Mouse (Mus musculus): ENCODE results near the gene Nphs1. TPM values are rescaled to one million over a fixed set of nuclear protein-coding genes. Genes with fewer than 3 reads are reported as not detected.

Gene Nphs1
- polyA plus RNA-seq (2012; rRNA removed) = 0.03 and 0.80 TPM in 2 replicates

DNA sequence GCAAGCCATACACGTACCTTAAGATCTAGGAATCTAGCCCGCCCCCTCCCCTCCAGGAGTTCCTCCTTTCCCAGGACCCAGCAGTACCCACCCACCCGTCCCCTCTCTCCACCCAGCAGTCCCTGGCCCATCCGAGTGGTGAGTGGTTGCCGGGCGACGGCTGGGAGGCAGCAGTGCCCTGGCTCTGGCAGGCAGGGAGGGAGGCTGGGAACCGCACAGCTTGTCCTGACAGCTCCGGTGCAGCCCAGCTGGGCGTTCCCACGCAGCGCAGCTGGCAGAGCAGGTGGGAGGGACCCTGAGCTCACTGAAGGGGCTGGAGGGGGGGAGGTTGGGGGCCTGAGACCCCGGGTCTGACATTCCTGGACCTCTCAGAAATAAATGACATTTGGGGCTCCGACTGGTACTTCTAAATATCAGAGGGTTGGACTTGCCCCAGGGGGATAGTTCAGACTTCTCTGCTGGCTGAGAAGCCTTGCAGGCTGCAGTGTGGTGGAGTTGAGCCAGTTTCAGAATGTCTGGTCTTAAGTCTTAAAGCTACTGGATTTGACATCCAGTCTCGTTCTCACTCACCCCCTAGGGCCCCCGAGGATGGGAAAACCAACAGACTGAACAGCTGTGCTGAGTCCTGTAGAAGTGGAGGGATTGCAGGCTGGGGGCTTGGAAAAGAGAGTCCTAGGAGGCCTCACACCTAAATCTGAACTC, at the start of gene Nphs1, which contains the start of gene Kirrel2:
Nphs1 (plus strand) TSS at position 687 of the 702 bp plus-strand sequence.
Kirrel2 (minus strand) TSS at position 62 of the 702 bp plus-strand sequence.

DNA sequence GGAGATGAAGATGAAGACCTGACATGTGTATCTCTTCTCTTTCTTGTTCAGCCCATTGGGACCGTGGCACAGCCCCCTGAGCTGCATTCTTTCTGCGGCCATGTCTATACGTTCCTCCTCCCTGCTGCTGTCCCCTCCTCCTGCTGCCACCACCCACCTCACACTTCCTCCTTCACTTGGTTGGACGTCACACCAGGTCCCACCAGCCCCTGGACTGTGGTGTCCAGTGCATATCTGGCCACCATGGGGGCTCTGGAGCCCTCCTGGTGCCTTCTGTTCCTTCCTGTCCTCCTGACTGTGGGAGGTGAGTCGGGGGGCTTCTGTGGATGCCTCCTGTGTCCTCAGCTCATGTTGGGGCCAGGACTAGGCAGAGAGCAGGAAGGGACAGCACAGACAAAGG, 44.5 kb upstream of the Nphs1 start, which contains the start of gene Tyrobp:
Tyrobp (plus strand) TSS at position 165 of the 400 bp plus-strand sequence.

DNA sequence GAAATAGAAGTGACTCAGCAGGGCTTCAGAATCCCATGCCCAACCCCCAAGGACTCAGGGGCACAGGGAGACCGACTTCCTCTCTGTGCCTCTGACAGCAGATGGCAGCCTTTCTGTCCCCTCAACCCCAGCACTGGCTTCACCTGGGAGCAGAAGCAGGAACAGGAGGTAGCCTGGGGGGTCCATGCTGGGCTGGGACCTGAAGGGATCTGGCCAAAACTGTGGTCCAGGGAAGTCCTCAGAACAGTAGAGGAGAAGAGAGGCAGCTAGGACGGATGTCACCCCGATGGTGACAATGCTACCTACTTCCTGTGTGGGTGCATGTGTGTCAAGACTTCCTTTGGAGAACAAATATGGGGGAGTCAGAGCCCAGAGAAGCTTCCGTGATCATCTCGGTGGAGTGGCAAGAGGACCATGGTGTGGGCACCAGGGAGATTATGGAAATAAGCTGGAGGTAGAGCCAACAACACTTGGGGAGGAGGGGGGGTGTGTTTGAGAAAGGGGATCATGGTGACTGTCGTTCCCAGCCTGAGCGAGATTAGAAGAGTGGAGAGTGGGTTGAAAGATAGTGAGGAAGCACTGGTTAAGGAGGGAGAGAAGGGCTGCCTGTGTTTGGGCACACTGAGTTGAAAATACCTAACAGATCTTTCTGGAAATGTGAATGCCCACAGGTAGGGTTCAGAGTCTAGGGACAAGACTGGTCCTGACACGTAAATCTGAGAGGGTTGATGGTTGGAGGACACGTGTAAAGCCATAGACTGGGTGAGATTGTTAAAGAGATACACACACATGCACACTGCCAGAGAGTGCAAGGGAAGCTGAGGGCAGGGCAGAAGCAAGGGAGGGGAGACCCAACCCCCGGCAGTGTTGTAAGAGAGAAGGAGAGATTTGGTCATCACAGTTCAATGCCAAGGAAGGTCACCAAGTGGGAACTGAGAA, 38.3 kb upstream of the Nphs1 start, which contains the start of gene Hcst:
Hcst (minus strand) TSS at position 294 of the 939 bp plus-strand sequence.

DNA sequence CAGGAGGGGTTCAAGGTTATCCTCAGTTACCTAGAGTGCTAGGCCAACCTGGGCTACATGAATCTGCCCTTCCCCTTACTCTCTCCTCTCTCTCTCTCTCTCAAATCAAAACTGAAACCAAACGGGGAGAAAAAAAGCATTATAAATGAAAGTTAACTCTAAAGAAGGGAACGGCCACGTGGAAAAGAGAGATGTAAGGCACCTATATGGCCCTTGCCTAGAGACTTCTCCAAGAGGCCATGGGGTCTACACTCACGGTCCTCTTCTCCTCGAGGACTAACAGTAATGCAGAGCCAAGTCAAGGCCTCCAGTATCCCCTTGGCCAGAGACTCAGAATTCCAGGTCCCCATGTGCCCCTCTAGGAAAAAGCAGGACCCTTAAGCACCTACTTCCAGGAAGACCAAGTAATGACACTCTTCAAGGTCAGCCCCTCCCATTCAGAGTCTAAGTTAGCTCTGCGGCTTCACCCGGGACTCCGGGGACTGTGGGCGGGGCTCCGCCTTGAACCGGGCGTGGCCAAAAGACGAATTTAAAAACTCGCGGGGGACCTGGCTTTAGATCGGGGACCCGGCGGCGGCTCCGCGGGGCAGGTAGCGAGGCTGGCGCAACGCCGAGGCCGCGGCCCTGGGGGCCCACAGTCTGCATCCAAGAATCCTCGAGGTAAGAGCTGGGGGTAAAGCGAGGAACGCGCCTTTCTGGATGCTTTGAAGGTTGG, 36.8 kb upstream of the Nphs1 start, which contains the start of gene Nfkbid:
Nfkbid (plus strand) TSS at position 558 of the 715 bp plus-strand sequence.

DNA sequence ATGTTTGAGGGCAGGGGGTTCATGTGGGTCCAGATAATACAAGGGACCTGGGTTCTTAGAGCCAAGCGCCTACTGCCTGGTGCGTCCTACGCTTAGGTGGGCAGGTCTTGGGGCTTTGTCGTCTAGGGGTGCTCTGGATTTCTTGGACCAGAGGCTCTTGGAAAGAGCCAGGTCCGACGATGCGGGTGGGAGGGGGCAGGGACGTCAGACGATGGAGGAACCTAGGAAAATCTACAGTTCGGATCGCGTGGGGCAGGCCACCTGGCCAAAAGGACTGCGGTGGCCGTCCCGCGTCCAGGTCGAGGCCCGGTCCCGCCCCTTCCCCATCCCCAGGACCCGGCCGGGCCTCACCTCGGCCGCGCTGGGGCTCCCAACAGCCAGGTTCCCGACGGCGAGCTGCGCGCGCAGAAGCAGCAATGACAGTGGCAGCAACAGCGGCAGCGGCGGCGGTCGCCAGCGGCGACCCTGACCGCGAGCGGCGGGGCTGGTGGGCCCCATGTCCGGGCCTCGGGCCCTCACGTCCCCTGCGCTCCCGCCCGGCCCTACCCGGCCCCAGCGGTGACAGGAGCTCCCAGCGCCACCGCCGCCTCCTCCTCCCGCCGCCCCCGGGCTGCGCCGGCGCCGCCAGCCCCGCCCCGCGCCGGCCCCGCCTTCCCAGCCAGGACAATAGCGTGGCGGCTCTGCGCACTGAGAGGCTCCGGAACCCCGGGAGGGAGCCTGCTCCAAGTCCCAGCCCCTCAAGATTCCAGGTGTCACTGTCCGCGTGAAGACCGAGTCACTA, 13.0 kb upstream of the Nphs1 start, which contains the start of gene Aplp1:
Aplp1 (minus strand) TSS at position 565 of the 781 bp plus-strand sequence.

DNA sequence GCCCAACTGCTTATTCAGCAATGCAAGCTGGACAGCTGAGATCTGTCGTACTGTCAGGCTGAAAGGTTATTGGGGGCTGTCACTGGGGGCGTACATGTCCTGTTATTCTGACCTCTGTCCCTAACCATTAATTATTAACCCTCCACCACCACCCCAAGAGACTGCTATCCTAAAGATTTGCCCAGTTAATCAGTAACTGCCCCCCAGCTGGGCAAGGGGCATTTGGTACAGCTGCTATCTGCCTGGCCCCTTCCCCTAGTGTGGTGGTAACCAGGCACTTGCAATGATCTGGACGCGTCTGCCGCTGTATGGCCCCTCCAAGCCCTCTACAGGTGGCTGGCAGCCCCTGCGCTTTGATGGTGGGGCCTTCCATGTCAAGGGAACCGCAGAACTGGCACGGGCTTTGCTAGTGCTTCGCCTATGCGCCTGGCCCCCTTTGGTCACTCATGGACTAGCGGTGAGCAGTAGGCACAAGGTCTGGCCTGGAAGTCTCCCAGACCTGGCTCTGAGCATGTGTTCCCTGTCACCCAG, 35.4 kb downstream of the Nphs1 start, which contains the start of gene Prodh2:
Prodh2 (plus strand) TSS at position 222 of the 531 bp plus-strand sequence.

DNA sequence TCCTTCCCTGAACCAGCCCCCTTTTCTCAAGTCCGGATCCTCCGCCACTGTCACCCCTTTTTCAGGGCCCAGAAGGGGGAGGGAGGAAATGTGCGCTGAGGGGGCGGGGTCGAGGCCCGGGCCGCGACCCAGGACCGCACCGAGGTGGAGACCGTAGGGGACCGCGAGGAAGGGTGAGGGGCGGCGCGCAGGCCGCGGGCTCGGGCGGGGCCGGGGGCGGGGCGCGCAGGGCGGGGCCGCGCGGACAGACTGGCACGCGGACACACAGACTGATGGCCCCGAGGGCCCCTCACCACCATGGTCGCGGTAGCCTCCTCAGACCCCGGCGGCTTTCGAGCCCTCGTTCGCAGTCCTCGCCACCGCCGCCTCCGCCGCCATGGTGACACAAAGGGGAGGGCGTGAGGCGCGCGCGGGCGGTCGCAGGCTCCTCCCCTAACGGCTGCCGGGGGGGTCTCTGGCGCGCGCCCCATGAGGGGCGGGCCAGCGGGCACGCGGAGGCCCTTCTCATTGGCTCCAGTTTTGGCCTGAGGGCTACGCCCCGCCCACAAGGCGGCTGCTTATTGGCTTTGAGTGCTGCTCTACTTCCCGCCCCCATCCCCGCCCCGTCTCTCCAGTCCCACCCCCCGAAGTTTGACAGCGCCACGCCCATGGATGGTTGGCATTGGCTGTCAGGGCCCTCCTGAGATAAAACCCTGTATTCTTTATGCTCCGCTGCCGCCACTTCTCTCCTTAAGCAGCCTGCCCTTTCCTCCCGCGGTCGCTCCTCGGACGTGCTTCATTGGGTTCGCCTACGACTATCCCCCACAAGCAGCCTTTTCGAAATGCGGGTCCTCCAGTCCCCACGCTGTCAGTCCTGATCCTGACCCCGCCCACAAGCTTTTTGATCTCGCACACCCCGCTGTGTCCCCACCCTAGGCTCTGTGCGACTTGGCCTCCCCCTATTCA, 76.8 kb downstream of the Nphs1 start, which contains the start of gene Arhgap33:
Arhgap33 (minus strand) TSS at position 428 of the 945 bp plus-strand sequence.

Other genes with a start within 250 kb of the Nphs1 start
- 86.6 and 107 TPM in 2 replicates for gene Polr2i, start 226.4 kb upstream of the Nphs1 start, polyA plus RNA-seq (2012; rRNA removed)
- 46.0 and 55.7 TPM in 2 replicates for gene Tbcb, start 226.0 kb upstream of the Nphs1 start, polyA plus RNA-seq (2012; rRNA removed)
- gene Ovol3, start 222.6 kb upstream of the Nphs1 start, polyA plus RNA-seq (2012; rRNA removed) = not detected in 2 replicates
- 0.12 and 0.19 TPM in 2 replicates for gene Thap8, start 178.2 kb upstream of the Nphs1 start, polyA plus RNA-seq (2012; rRNA removed)
- 20.8 and 23.2 TPM in 2 replicates for gene Wdr62, start 177.9 kb upstream of the Nphs1 start, polyA plus RNA-seq (2012; rRNA removed)
- gene Clip3, start 166.6 kb upstream of the Nphs1 start, polyA plus RNA-seq (2012; rRNA removed) = 11.3 and 14.7 TPM in 2 replicates
- 165 and 192 TPM in 2 replicates for gene Alkbh6, start 149.6 kb upstream of the Nphs1 start, polyA plus RNA-seq (2012; rRNA removed)
- gene Syne4, start 143.5 kb upstream of the Nphs1 start, polyA plus RNA-seq (2012; rRNA removed) = 11.0 and 13.9 TPM in 2 replicates
- 1.2 and 1.4 TPM in 2 replicates for gene E130208F15Rik, start 136.6 kb upstream of the Nphs1 start, polyA plus RNA-seq (2012; rRNA removed)
- 26.8 and 37.9 TPM in 2 replicates for gene Sdhaf1, start 134.4 kb upstream of the Nphs1 start, polyA plus RNA-seq (2012; rRNA removed)
- 25.6 and 26.3 TPM in 2 replicates for gene Lrfn3, start 95.5 kb upstream of the Nphs1 start, polyA plus RNA-seq (2012; rRNA removed)
- gene Tyrobp, start 44.6 kb upstream of the Nphs1 start, polyA plus RNA-seq (2012; rRNA removed) = 54.3 and 84.5 TPM in 2 replicates
- 12.2 and 17.0 TPM in 2 replicates for gene Hcst, start 38.5 kb upstream of the Nphs1 start, polyA plus RNA-seq (2012; rRNA removed)
- gene Nfkbid, start 36.6 kb upstream of the Nphs1 start, polyA plus RNA-seq (2012; rRNA removed) = 7.8 and 8.1 TPM in 2 replicates
- 49.6 and 52.2 TPM in 2 replicates for gene Aplp1, start 12.8 kb upstream of the Nphs1 start, polyA plus RNA-seq (2012; rRNA removed)
- 0.35 and 0.52 TPM in 2 replicates for gene Kirrel2, start 625 bp upstream of the Nphs1 start, polyA plus RNA-seq (2012; rRNA removed)
- not detected in 2 replicates for gene Prodh2, start 35.3 kb downstream of the Nphs1 start, polyA plus RNA-seq (2012; rRNA removed)
- gene Arhgap33, start 76.7 kb downstream of the Nphs1 start, polyA plus RNA-seq (2012; rRNA removed) = 17.3 and 18.3 TPM in 2 replicates
- gene Hspb6, start 93.9 kb downstream of the Nphs1 start, polyA plus RNA-seq (2012; rRNA removed) = 80.2 and 99.4 TPM in 2 replicates
- 8.5 TPM in 2 replicates for gene Proser3, start 94.0 kb downstream of the Nphs1 start, polyA plus RNA-seq (2012; rRNA removed)
- gene Lin37, start 101.5 kb downstream of the Nphs1 start, polyA plus RNA-seq (2012; rRNA removed) = 32.0 and 32.4 TPM in 2 replicates
- gene U2af1l4, start 105.0 kb downstream of the Nphs1 start, polyA plus RNA-seq (2012; rRNA removed) = 40.8 and 56.2 TPM in 2 replicates
- 1.2 and 1.4 TPM in 2 replicates for gene Gm49396, start 105.0 kb downstream of the Nphs1 start, polyA plus RNA-seq (2012; rRNA removed)
- 109 and 156 TPM in 2 replicates for gene Psenen, start 105.3 kb downstream of the Nphs1 start, polyA plus RNA-seq (2012; rRNA removed)
- gene Igflr1, start 107.1 kb downstream of the Nphs1 start, polyA plus RNA-seq (2012; rRNA removed) = 7.7 and 8.8 TPM in 2 replicates
- 46.0 and 47.1 TPM in 2 replicates for gene Kmt2b, start 130.4 kb downstream of the Nphs1 start, polyA plus RNA-seq (2012; rRNA removed)
- 5.3 and 6.6 TPM in 2 replicates for gene Zbtb32, start 140.6 kb downstream of the Nphs1 start, polyA plus RNA-seq (2012; rRNA removed)
- gene Upk1a, start 154.5 kb downstream of the Nphs1 start, polyA plus RNA-seq (2012; rRNA removed) = 24.9 and 37.7 TPM in 2 replicates
- gene Cox6b1, start 167.8 kb downstream of the Nphs1 start, polyA plus RNA-seq (2012; rRNA removed) = 423 and 473 TPM in 2 replicates
- not detected in 2 replicates for gene Etv2, start 177.5 kb downstream of the Nphs1 start, polyA plus RNA-seq (2012; rRNA removed)
- 82.7 and 93.1 TPM in 2 replicates for gene Rbm42, start 192.0 kb downstream of the Nphs1 start, polyA plus RNA-seq (2012; rRNA removed)
- 7.2 and 8.7 TPM in 2 replicates for gene Haus5, start 206.7 kb downstream of the Nphs1 start, polyA plus RNA-seq (2012; rRNA removed)
- gene Pmis2, start 213.3 kb downstream of the Nphs1 start, polyA plus RNA-seq (2012; rRNA removed) = not detected in 2 replicates
- 0.91 and 1.2 TPM in 2 replicates for gene 2200002J24Rik, start 240.6 kb downstream of the Nphs1 start, polyA plus RNA-seq (2012; rRNA removed)

All from colon, adult 2 months (tissue).